Mouse (Mus musculus) left cerebral cortex, postnatal 10 days (tissue): ENCODE results near the gene Gm26992. TPM values are rescaled to one million over a fixed set of nuclear protein-coding genes. Genes with fewer than 3 reads are reported as not detected.

Experiments
- DNase-seq, 2 experiments: peaks; one replicate each; pipeline ENCODE4 v3.0.0; 2021 to 2022; ENCODE audit warnings: low spot score in 2 of 2, mixed read lengths in 1 of 2; ENCODE audit errors: extremely low spot score in 1 of 2
- intact Hi-C: fragments of 180-260 bp; cut with DNase I; formaldehyde crosslinking; loops from one replicate; pipeline ENCODE4 v1.15.1; 2025
- total RNA-seq, 2 experiments: library from RNA; stranded (reverse); gene quantifications; 2 replicates each; pipeline ENCODE4 v1.2.3; 2021

The Gm26992 gene
- total RNA-seq, 2 experiments from 2014 or later: not detected

- intact Hi-C loops: loop anchor here (5.0 to 10.0 kb wide), 2 partner anchors 191 to 343 kb away; partner anchors contain the start of gene Slc16a2
- DNase-seq: peak in 1 of 2 experiments; percentile 54
Observed at GRCm38 (mm10) chrX:103481243-103482096, 59.7 kb downstream of the Gm26992 start.

- DNase-seq: no peak
- intact Hi-C loops: loop anchor here (5.0 to 10.0 kb wide), 2 partner anchors 190 to 343 kb away; partner anchors contain the start of gene Slc16a2
Observed at GRCm38 (mm10) chrX:103482097-103482451, 60.3 kb downstream of the Gm26992 start.

GRCm38 (mm10) chrX:103483047-103483446 is 61.2 kb downstream of the Gm26992 start:
- peak in 1 of 2 experiments; percentile 59 for DNase-seq
- intact Hi-C loops: loop anchor here (5.0 to 10.0 kb wide), 2 partner anchors 189 to 342 kb away; partner anchors contain the start of gene Slc16a2

- peak; percentile 21 to 63 for DNase-seq
- intact Hi-C loops: loop anchor here (2.0 to 10.0 kb wide), 3 partner anchors 141 to 341 kb away; partner anchors contain the start of gene Slc16a2
Observed at GRCm38 (mm10) chrX:103484050-103484449, 62.2 kb downstream of the Gm26992 start.

GRCm38 (mm10) chrX:103490853-103491252 is 69.0 kb downstream of the Gm26992 start:
- no peak for DNase-seq
- intact Hi-C loops: loop anchor here (5.0 kb wide), 1 partner anchor 71 kb away; no protein-coding TSS in a partner anchor

GRCm38 (mm10) chrX:103492398-103493256 is 70.8 kb downstream of the Gm26992 start:
- intact Hi-C loops: loop anchor here (5.0 kb wide), 1 partner anchor 70 kb away; no protein-coding TSS in a partner anchor
- DNase-seq: peak in 1 of 2 experiments; percentile 20

GRCm38 (mm10) chrX:103493351-103494173 is 71.8 kb downstream of the Gm26992 start:
- peak; percentile 77 to 81 for DNase-seq
- intact Hi-C loops: loop anchor here (5.0 kb wide), 1 partner anchor 69 kb away; no protein-coding TSS in a partner anchor

GRCm38 (mm10) chrX:103499374-103499773 is 77.6 kb downstream of the Gm26992 start:
- no peak for DNase-seq
- intact Hi-C loops: no loop called here

GRCm38 (mm10) chrX:103500137-103500536 is 78.3 kb downstream of the Gm26992 start:
- intact Hi-C loops: no loop called here
- DNase-seq: no peak

GRCm38 (mm10) chrX:103508218-103508617 is 86.4 kb downstream of the Gm26992 start:
- DNase-seq: no peak
- intact Hi-C loops: no loop called here

GRCm38 (mm10) chrX:103509168-103510019 is 87.6 kb downstream of the Gm26992 start:
- intact Hi-C loops: no loop called here
- no peak for DNase-seq

- intact Hi-C loops: no loop called here
Observed at GRCm38 (mm10) chrX:103514782-103515181, 93.0 kb downstream of the Gm26992 start.

GRCm38 (mm10) chrX:103515346-103515745 is 93.5 kb downstream of the Gm26992 start:
- DNase-seq: no peak
- intact Hi-C loops: no loop called here

More at GRCm38 (mm10) chrX:103514782-103515181, 93.0 kb downstream of the Gm26992 start:
- no peak for DNase-seq

GRCm38 (mm10) chrX:103518798-103519197 is 97.0 kb downstream of the Gm26992 start:
- DNase-seq: no peak
- intact Hi-C loops: no loop called here

GRCm38 (mm10) chrX:103519547-103519946 is 97.7 kb downstream of the Gm26992 start:
- DNase-seq: no peak
- intact Hi-C loops: no loop called here

GRCm38 (mm10) chrX:103521221-103521716 is 99.5 kb downstream of the Gm26992 start:
- DNase-seq: no peak
- intact Hi-C loops: no loop called here

- intact Hi-C loops: no loop called here
Observed at GRCm38 (mm10) chrX:103529185-103529584, 107.4 kb downstream of the Gm26992 start.

More at GRCm38 (mm10) chrX:103529185-103529584, 107.4 kb downstream of the Gm26992 start:
- peak; percentile 71 to 86 for DNase-seq
